Mouse (Mus musculus) testis, adult 10 weeks (tissue): ENCODE measurements around the gene Ms4a1. TPM values are rescaled to one million over a fixed set of nuclear protein-coding genes. Genes with fewer than 3 reads are reported as not detected.

Experiments
- polyA plus RNA-seq: library from polyadenylated mRNA; stranded (reverse); fragments of 350-450 nt; fragmentation: Illumina TruSeq; extraction: RNeasy Lipid Tissue Mini Kit (QIAGEN cat#74804); gene quantifications from one replicate; pipeline ENCODE4 v1.2.3, GENCODE M21; 2014; ENCODE audit warnings: low read depth, low replicate concordance

Ms4a1 gene
- polyA plus RNA-seq, result 0.45 TPM

GRCm38 (mm10) chr19:11266052-11266845 lies at the start of gene Ms4a1:
Gene Ms4a1, minus strand, starts transcription at chr19:11266241.

GRCm38 (mm10) chr19:11314354-11314753 lies 48.3 kb upstream of the Ms4a1 start, which contains the start of gene Ms4a14:
Gene Ms4a14, minus strand, starts transcription at chr19:11314454.

GRCm38 (mm10) chr19:11283773-11284172 lies 17.7 kb upstream of the Ms4a1 start, which contains the start of gene Ms4a5:
Gene Ms4a5, minus strand, starts transcription at chr19:11283873.

GRCm38 (mm10) chr19:11232348-11232747 lies 33.7 kb downstream of the Ms4a1 start, which contains the start of gene Ms4a12:
Gene Ms4a12, minus strand, starts transcription at chr19:11232448.

Other genes with a start within 250 kb of the Ms4a1 start
- 2.0 TPM for gene Ms4a18, start 248.2 kb downstream of the Ms4a1 start, polyA plus RNA-seq
- gene Ms4a8a, start 185.1 kb downstream of the Ms4a1 start, polyA plus RNA-seq, result 0.20 TPM
- gene 1700017D01Rik, start 135.4 kb downstream of the Ms4a1 start, polyA plus RNA-seq, result 685 TPM
- 438 TPM for gene 1700025F22Rik, start 100.9 kb downstream of the Ms4a1 start, polyA plus RNA-seq
- 489 TPM for gene Ms4a13, start 69.5 kb downstream of the Ms4a1 start, polyA plus RNA-seq
- not detected for gene Ms4a12, start 33.8 kb downstream of the Ms4a1 start, polyA plus RNA-seq
- 1,388 TPM for gene Ms4a5, start 17.6 kb upstream of the Ms4a1 start, polyA plus RNA-seq
- 959 TPM for gene Ms4a14, start 48.2 kb upstream of the Ms4a1 start, polyA plus RNA-seq
- 2.5 TPM for gene Ms4a7, start 69.9 kb upstream of the Ms4a1 start, polyA plus RNA-seq
- 1.9 TPM for gene Ms4a4a, start 109.3 kb upstream of the Ms4a1 start, polyA plus RNA-seq
- gene Ms4a4c, start 138.5 kb upstream of the Ms4a1 start, polyA plus RNA-seq, result 0.39 TPM
- gene Ms4a4b, start 177.3 kb upstream of the Ms4a1 start, polyA plus RNA-seq, result 4.5 TPM
- gene Ms4a6c, start 203.1 kb upstream of the Ms4a1 start, polyA plus RNA-seq, result 4.7 TPM
- 6.6 TPM for gene Gm8369, start 219.7 kb upstream of the Ms4a1 start, polyA plus RNA-seq